Mouse (Mus musculus) lung, postnatal 0 days (tissue): ENCODE measurements around the gene Tmem56. TPM values are rescaled to one million over a fixed set of nuclear protein-coding genes. Genes with fewer than 3 reads are reported as not detected.

Source experiments
- ATAC-seq: fragments of 200-750 bp; cut with Nextera tagmentation; 2 replicates; pipeline ENCODE4 v1.8.0; 2017; ENCODE audit warnings: moderate library complexity
- DNase-seq: peaks from one replicate; pipeline ENCODE4 v3.0.0-alpha.2; 2016; ENCODE audit warnings: low spot score
- H3K27ac ChIP-seq: fragments of 300-500 bp; sonication (generic); 2 replicates; pipeline ENCODE4 v1.5.1; 2014; ENCODE audit warnings: antibody characterized with exemption, mild to moderate bottlenecking, low read length, mixed read lengths
- H3K27me3 ChIP-seq: fragments of 300-500 bp; sonication (generic); replicated peaks from 2 replicates; pipeline ENCODE4 v1.6.1; 2014; ENCODE audit warnings: low read length, mixed read lengths; ENCODE audit not compliant: insufficient read depth
- H3K36me3 ChIP-seq: fragments of 300-500 bp; sonication (generic); 2 replicates; pipeline ENCODE4 v1.6.1; 2014; ENCODE audit warnings: low read length, mixed read lengths; ENCODE audit not compliant: insufficient read depth
- H3K4me1 ChIP-seq: fragments of 300-500 bp; sonication (generic); 2 replicates; pipeline ENCODE4 v1.6.1; 2014; ENCODE audit warnings: antibody characterized with exemption, low read depth, low read length, mixed read lengths; ENCODE audit not compliant: insufficient read depth
- H3K4me2 ChIP-seq: fragments of 300-500 bp; sonication (generic); replicated peaks from 2 replicates; pipeline ENCODE4 v1.6.1; 2014; ENCODE audit warnings: low read depth, mild to moderate bottlenecking, low read length, moderate library complexity, mixed read lengths
- H3K4me3 ChIP-seq: fragments of 300-500 bp; sonication (generic); 2 replicates; pipeline ENCODE4 v1.5.1; 2014; ENCODE audit warnings: low read depth, low read length
- H3K9ac ChIP-seq: fragments of 300-500 bp; sonication (generic); replicated peaks from 2 replicates; pipeline ENCODE4 v1.6.1; 2014; ENCODE audit warnings: low read depth, mild to moderate bottlenecking
- H3K9me3 ChIP-seq: fragments of 300-500 bp; sonication (generic); 2 replicates; pipeline ENCODE4 v1.6.1; 2016; ENCODE audit warnings: low read length, mixed read lengths
- CTCF ChIP-seq: IDR thresholded peaks from 2 replicates; pipeline ENCODE4 v1.5.1; 2016; ENCODE audit warnings: antibody characterized with exemption, mild to moderate bottlenecking
- EP300 ChIP-seq: IDR thresholded peaks from 2 replicates; pipeline ENCODE4 v1.6.1; 2016; ENCODE audit warnings: antibody characterized with exemption, mild to moderate bottlenecking, control low read depth
- WGBS: fragments of 180-500 bp; shearing (Covaris S2); extraction: QIAGEN DNeasy Blood & Tissue Kit; methylation state at CpG from one replicate; pipeline ENCODE4 v1.1.7; 2014; 5-methylcytosine and 5-hydroxymethylcytosine counted together
- polyA plus RNA-seq: library from polyadenylated mRNA; unstranded; fragments of >200 nt; fragmentation: Nextera tagmentation; extraction: Ambion mirVana; gene quantifications from 2 replicates; pipeline ENCODE4 v1.2.1, GENCODE M21; 2015

Gene Tmem56
- polyA plus RNA-seq, 1 experiment from 2014 or later, result 1.5 TPM

DNA sequence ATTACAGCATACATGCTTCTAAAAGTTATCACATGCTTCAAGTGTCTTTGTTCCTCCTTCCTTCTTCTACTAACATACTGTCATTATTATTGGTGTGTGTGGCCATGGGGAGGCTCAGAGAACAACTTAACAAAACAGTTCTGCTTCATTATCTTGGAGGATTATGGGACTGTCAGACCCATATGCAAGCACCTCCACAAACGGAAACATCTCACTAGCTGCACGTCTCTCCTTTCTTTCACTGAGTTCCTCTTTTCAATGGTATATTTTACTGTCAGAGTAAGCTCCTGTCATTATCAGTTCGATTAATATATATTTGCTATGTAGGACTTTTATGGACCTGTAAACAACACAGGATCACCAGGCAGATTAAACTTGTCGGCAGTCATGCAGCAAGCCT lies 122.5 kb downstream of the Tmem56 start:
- H3K4me3 ChIP-seq, result no peak overlapping the region
- H3K36me3 ChIP-seq, result no peaks in the 10 kb centered on the region
- no peaks in the 10 kb centered on the region for H3K4me1 ChIP-seq
- H3K4me2 ChIP-seq, result no peak overlapping the region
- no peaks in the 10 kb centered on the region for H3K27me3 ChIP-seq
- DNase-seq (no peak), ATAC-seq (no peak)
- 38% methylated on average over 4 of the region's 4 CpGs for WGBS
- H3K27ac ChIP-seq, result no peak overlapping the region
- no peak overlapping the region for H3K9ac ChIP-seq
- TF ChIP-seq EP300, result no peak
- TF ChIP-seq CTCF, result no peak
- no peaks in the 10 kb centered on the region for H3K9me3 ChIP-seq

DNA sequence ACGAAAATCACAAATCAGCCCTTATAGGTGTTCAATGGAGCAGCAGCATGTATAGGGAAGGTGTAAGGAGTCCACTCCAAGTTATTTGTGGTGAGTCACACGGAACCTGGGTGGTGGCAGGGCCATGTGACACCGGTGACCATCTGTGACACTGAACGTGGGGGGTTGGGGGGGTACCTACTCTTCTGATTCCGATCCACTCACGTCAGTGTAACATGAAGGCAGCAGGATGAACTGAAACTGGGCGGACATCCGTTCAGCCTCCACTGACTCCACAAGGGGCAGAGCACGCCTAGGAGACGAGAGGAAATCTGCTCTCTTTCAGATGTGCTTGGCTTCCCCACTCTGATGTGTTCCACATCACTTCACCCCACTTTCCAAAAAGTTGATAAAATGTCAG lies 123.3 kb downstream of the Tmem56 start:
- Histone ChIP-seq H3K4me1 (no peaks in the 10 kb centered on the region), H3K4me3 (no peak overlapping the region), H3K27me3 (no peaks in the 10 kb centered on the region), H3K4me2 (no peak overlapping the region), H3K9me3 (no peaks in the 10 kb centered on the region), H3K27ac (no peak overlapping the region), H3K36me3 (no peaks in the 10 kb centered on the region), H3K9ac (no peak overlapping the region)
- TF ChIP-seq CTCF (no peak), EP300 (no peak)
- 63% methylated on average over 10 of the region's 10 CpGs for WGBS
- ATAC-seq, result no peak
- no peak for DNase-seq

DNA sequence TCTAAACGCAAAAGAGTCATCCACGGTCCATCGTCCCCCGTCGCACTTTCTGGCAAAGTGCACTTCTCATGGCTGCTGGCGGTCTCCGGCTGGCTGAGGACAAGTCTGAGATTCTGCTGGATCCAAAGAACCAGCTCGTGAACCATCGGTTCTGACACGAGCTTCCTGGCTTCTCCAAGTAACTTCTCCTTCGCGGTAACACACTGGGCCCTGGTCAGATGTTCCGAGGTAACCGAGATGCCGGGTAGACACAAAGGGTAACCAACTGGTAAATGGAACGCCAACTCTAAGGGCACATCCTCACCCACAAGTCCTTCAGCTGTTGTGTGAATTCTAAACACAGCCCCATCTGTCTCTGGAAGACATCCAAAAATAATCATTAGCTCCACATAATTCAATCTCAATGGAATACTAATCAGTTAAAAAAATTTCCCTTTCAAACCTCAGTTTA lies 124.0 kb downstream of the Tmem56 start:
- Histone ChIP-seq H3K27me3 (no peaks in the 10 kb centered on the region), H3K4me1 (no peaks in the 10 kb centered on the region), H3K9me3 (no peaks in the 10 kb centered on the region), H3K4me2 (no peak overlapping the region), H3K9ac (no peak overlapping the region), H3K4me3 (no peak overlapping the region), H3K36me3 (no peaks in the 10 kb centered on the region), H3K27ac (no peak overlapping the region)
- WGBS, result 67% methylated on average over 16 of the region's 16 CpGs
- DNase-seq (no peak), ATAC-seq (no peak)
- TF ChIP-seq CTCF (no peak), EP300 (no peak)

DNA sequence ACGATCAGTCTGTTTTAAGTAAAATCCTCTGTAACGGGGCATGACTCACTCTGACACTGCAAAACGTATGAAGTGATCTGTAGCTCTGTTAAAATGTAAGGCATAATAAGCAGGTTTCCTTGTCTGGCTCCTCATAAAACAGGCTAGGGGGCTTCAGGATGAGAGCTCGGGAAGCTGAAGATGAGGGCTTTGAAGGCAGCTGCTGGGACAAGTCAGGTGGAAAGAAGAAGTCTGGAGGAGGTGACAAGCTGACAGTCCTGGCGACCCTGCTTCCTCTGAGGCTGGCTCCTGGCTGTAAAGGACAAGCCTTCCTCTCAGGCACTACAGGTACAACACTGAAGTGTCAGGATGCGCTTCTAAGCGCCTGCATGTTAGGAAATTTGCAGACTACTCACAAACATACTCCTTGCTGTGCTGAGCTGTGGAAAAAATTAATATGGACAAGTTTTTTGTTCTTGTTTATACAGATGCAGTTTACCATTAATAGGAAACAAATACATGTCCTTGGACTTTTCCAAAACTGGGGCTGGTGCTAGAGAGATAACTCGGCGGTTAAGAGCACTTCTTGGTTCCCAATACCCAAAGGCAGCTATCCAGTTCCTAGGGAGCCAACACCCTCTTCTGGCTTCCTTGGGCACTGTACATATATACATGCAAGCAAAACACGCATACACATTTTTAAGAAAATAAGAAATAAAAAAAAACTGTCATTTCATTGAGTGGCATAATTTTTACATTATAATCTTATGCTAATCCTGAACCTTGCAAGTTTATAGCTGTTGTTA lies 125.2 kb downstream of the Tmem56 start:
- ATAC-seq (no peak), DNase-seq (no peak)
- Histone ChIP-seq H3K9me3 (no peaks in the 10 kb centered on the region), H3K27me3 (no peaks in the 10 kb centered on the region), H3K36me3 (no peaks in the 10 kb centered on the region), H3K4me1 (no peaks in the 10 kb centered on the region), H3K4me2 (no peak overlapping the region), H3K4me3 (no peak overlapping the region), H3K27ac (no peak overlapping the region), H3K9ac (no peak overlapping the region)
- no peak for TF ChIP-seq CTCF
- no peak for TF ChIP-seq EP300
- WGBS, result 76% methylated on average over 10 of the region's 10 CpGs

DNA sequence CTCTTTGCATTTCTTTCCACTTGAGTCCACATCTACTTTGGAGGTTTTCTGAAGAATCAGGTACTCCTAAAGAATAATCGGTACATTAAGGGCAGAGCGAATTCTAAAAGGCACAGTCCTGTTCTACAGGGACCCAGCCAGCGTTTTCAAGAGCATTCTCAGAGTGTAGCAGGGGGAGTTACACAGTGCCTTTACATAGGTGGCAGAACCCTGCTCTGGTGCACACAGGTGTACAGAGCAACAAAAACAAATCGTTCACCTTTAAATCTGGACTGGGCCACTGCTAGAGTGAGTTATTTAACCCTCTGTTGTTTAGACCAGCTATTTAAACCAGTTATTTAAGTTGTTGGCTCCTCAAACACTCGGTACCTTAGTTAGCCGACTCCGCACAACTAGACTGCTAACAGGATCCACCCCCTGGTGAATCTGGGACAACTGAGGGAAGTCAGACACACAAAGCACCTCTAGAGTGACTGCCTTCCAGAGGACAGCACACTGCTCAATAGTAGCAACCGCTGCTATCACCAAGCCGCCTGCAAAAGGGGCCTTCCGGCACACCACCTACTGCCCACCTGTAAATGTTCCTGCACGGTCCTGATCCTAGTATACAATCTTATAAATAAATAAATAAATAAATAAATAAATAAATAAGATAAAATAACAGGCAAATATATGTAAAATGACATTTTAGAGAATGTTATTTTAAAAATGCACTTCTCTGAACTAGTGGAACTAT lies 126.3 kb downstream of the Tmem56 start:
- Histone ChIP-seq H3K9ac (no peak overlapping the region), H3K4me3 (no peak overlapping the region), H3K36me3 (no peaks in the 10 kb centered on the region), H3K4me2 (no peak overlapping the region), H3K9me3 (no peaks in the 10 kb centered on the region), H3K4me1 (no peaks in the 10 kb centered on the region), H3K27me3 (no peaks in the 10 kb centered on the region), H3K27ac (no peak overlapping the region)
- ATAC-seq (no peak), DNase-seq (no peak)
- TF ChIP-seq EP300 (no peak), CTCF (no peak)
- 70% methylated on average over 11 of the region's 11 CpGs for WGBS

DNA sequence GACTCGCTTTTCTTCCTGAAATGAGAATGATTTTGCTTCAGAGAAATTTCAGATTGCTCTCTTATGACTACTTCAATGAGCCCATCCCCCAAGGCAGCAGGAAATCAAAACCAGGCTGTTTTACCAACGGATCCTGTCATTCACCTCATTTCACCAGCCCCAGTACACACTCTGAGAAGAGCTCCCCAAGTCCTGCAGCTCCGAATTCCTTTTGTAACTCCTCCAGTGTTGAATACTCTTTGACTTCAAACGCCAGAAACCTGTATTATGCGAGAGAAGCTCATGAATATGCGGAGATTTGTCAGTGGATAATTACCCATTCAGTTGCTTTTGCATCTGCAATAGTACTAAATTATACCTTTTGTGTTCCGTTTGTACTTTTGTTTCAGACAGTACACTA lies 126.9 kb downstream of the Tmem56 start:
- TF ChIP-seq EP300, result no peak
- no peak for TF ChIP-seq CTCF

More for the DNA sequence above, 126.9 kb downstream of the Tmem56 start:
- H3K9ac ChIP-seq, result no peak overlapping the region
- H3K9me3 ChIP-seq, result no peaks in the 10 kb centered on the region
- no peak overlapping the region for H3K4me3 ChIP-seq
- no peaks in the 10 kb centered on the region for H3K27me3 ChIP-seq
- H3K4me2 ChIP-seq, result no peak overlapping the region
- H3K27ac ChIP-seq, result no peak overlapping the region
- 47% methylated on average over 7 of the region's 7 CpGs for WGBS
- DNase-seq (no peak), ATAC-seq (no peak)
- H3K4me1 ChIP-seq, result no peaks in the 10 kb centered on the region
- H3K36me3 ChIP-seq, result no peaks in the 10 kb centered on the region

Other genes with a start within 250 kb of the Tmem56 start
- 5.1 and 6.2 TPM in 2 replicates for gene Rwdd3, start 111.4 kb downstream of the Tmem56 start, polyA plus RNA-seq
- 33.4 and 36.6 TPM in 2 replicates for gene Alg14, start 8.7 kb upstream of the Tmem56 start, polyA plus RNA-seq
- gene Cnn3, start 143.4 kb upstream of the Tmem56 start, polyA plus RNA-seq, result 342 and 379 TPM in 2 replicates
- gene Slc44a3, start 249.3 kb upstream of the Tmem56 start, polyA plus RNA-seq, result 45.4 and 48.7 TPM in 2 replicates